Mouse (Mus musculus) testis, adult 2 months (tissue): ENCODE data around the gene Cdkn1b. TPM values are rescaled to one million over a fixed set of nuclear protein-coding genes. Genes with fewer than 3 reads are reported as not detected.

ENCODE experiments used
- H3K27ac ChIP-seq: fragments of 200-500 bp; 2 replicates; pipeline ENCODE4 v1.5.1; 2012; ENCODE audit warnings: low read depth, low read length; ENCODE audit not compliant: control insufficient read depth, insufficient read depth
- H3K27me3 ChIP-seq: fragments of 200-500 bp; 2 replicates; pipeline ENCODE4 v1.6.1; 2012; ENCODE audit warnings: mild to moderate bottlenecking, low read length, moderate library complexity; ENCODE audit not compliant: control insufficient read depth, insufficient read depth
- H3K36me3 ChIP-seq: fragments of 200-500 bp; 2 replicates; pipeline ENCODE4 v1.6.1; 2012; ENCODE audit warnings: mild to moderate bottlenecking, low read length; ENCODE audit not compliant: control insufficient read depth, insufficient read depth
- H3K4me1 ChIP-seq: fragments of 200-500 bp; 2 replicates; pipeline ENCODE4 v1.6.1; 2012; ENCODE audit warnings: low read length; ENCODE audit not compliant: control insufficient read depth, insufficient read depth
- H3K4me3 ChIP-seq: fragments of 200-500 bp; 2 replicates; pipeline ENCODE4 v1.5.1; 2012; ENCODE audit warnings: low read depth, mild to moderate bottlenecking, low read length, moderate library complexity, mixed read lengths; ENCODE audit not compliant: control insufficient read depth
- CTCF ChIP-seq: fragments of 200-500 bp; IDR thresholded peaks from 2 replicates; pipeline ENCODE4 v1.5.1; 2012; ENCODE audit warnings: low read depth, mild to moderate bottlenecking, inconsistent platforms, low read length, moderate library complexity; ENCODE audit not compliant: control insufficient read depth, insufficient read depth, insufficient replicate concordance
- POLR2A ChIP-seq: fragments of 200-500 bp; IDR thresholded peaks from 2 replicates; pipeline ENCODE4 v1.6.1; 2012; ENCODE audit warnings: low read depth, mild to moderate bottlenecking, inconsistent platforms, low read length, moderate library complexity; ENCODE audit not compliant: control insufficient read depth
- polyA plus RNA-seq: library from polyadenylated mRNA; depleted of rRNA; stranded (reverse); fragments of >200 nt; gene quantifications from 2 replicates; pipeline ENCODE4 v1.2.3, GENCODE M21; 2012

Cdkn1b gene
- polyA plus RNA-seq, 1 experiment, result 3.0 TPM

- Histone ChIP-seq H3K27me3 (no peaks in the 10 kb centered on the region), H3K4me1 (no peaks in the 10 kb centered on the region), H3K27ac (no peak overlapping the region), H3K36me3 (no peaks in the 10 kb centered on the region), H3K4me3 (no peak overlapping the region)
- TF ChIP-seq POLR2A (no peak), CTCF (no peak)
These were observed 16.0 kb upstream of the Cdkn1b start for GRCm38 (mm10) chr6:134903891-134904884.

GRCm38 (mm10) chr6:134905811-134906210 lies 14.4 kb upstream of the Cdkn1b start:
- Histone ChIP-seq H3K27me3 (no peaks in the 10 kb centered on the region), H3K27ac (no peak overlapping the region), H3K4me3 (no peak overlapping the region), H3K4me1 (no peaks in the 10 kb centered on the region), H3K36me3 (no peaks in the 10 kb centered on the region)
- no peak for TF ChIP-seq POLR2A
- TF ChIP-seq CTCF, result no peak

GRCm38 (mm10) chr6:134914523-134914922 lies 5.7 kb upstream of the Cdkn1b start:
- TF ChIP-seq CTCF (no peak), POLR2A (no peak)
- Histone ChIP-seq H3K27me3 (no peaks in the 10 kb centered on the region), H3K27ac (no peak overlapping the region), H3K36me3 (no peaks in the 10 kb centered on the region), H3K4me1 (no peaks in the 10 kb centered on the region), H3K4me3 (no peak overlapping the region)

GRCm38 (mm10) chr6:134916641-134917040 lies 3.6 kb upstream of the Cdkn1b start:
- Histone ChIP-seq H3K27me3 (peaks cover 3% of the 10 kb centered on the region; the same call in 1 of the 2 replicates), H3K4me3 (peak overlapping the region; percentile 2), H3K36me3 (no peaks in the 10 kb centered on the region), H3K4me1 (peaks cover 11% of the 10 kb centered on the region), H3K27ac (no peak overlapping the region)
- no peak for TF ChIP-seq POLR2A
- no peak for TF ChIP-seq CTCF

DNA sequence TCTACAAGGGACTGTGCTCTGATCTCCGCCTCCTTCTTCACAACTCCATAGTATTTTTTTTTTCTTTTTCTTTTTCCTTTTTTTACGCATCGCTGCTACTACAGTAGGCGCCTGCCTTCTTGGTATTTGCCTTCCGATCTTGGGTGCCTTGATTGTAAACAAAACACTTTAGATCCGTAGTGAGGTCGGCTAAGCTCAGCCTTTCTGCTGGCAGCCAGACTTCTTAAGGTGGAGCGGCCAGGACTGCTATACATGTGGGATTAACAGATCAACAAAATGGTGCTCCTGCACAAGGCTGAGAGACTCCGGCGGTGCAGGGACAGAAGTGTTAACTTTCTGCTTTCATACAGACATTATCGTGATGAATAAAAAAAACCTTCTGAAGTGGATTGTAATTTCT lies 3.1 kb upstream of the Cdkn1b start:
- H3K27me3 ChIP-seq, result peaks cover 3% of the 10 kb centered on the region; the same call in 1 of the 2 replicates
- H3K4me3 ChIP-seq, result peak overlapping the region; percentile 2; the same call in 1 of the 2 replicates
- no peak overlapping the region for H3K27ac ChIP-seq
- H3K4me1 ChIP-seq, result peaks cover 11% of the 10 kb centered on the region
- no peaks in the 10 kb centered on the region for H3K36me3 ChIP-seq
- TF ChIP-seq POLR2A, result no peak
- no peak for TF ChIP-seq CTCF

- peaks cover 11% of the 10 kb centered on the region for H3K4me1 ChIP-seq
- H3K27me3 ChIP-seq, result peaks cover 3% of the 10 kb centered on the region; the same call in 1 of the 2 replicates
- no peak overlapping the region for H3K27ac ChIP-seq
- TF ChIP-seq POLR2A, result no peak
- no peak for TF ChIP-seq CTCF
- no peak overlapping the region for H3K4me3 ChIP-seq
- H3K36me3 ChIP-seq, result no peaks in the 10 kb centered on the region
These were observed 1.4 kb upstream of the Cdkn1b start for GRCm38 (mm10) chr6:134918769-134919168.

GRCm38 (mm10) chr6:134919511-134920189 lies 551 bp upstream of the Cdkn1b start:
- Histone ChIP-seq H3K4me1 (peaks cover 11% of the 10 kb centered on the region), H3K4me3 (peak overlapping the region; percentile 93), H3K27ac (peak overlapping the region; percentile 80), H3K27me3 (peaks cover 3% of the 10 kb centered on the region; the same call in 1 of the 2 replicates), H3K36me3 (no peaks in the 10 kb centered on the region)
- no peak for TF ChIP-seq POLR2A
- no peak for TF ChIP-seq CTCF
